Mouse (Mus musculus) ES-E14 (cell line): Measurements from ENCODE around the gene Nceh1. TPM values are rescaled to one million over a fixed set of nuclear protein-coding genes. Genes with fewer than 3 reads are reported as not detected.

ENCODE experiments used
- DNase-seq: peaks from one replicate; pipeline ENCODE4 v3.0.0-alpha.2; 2013; ENCODE audit warnings: low read depth, low spot score
- H3K27ac ChIP-seq: 2 replicates; pipeline ENCODE4 v1.5.1; 2012; ENCODE audit warnings: low read depth, mild to moderate bottlenecking, low read length, moderate library complexity, mixed read lengths; ENCODE audit not compliant: poor library complexity, insufficient read depth, severe bottlenecking
- H3K36me3 ChIP-seq: 2 replicates; pipeline ENCODE4 v1.6.1; 2012; ENCODE audit warnings: mild to moderate bottlenecking, low read length, moderate library complexity, mixed read lengths; ENCODE audit not compliant: control insufficient read depth, poor library complexity, insufficient read depth, severe bottlenecking
- H3K4me1 ChIP-seq, 2 experiments: fragments of 150-350 bp in 1 of 2; sonication (generic) in 1 of 2; 2 replicates each; pipeline ENCODE4 v1.6.1; 2012; ENCODE audit warnings: low read length in 2 of 2, mild to moderate bottlenecking in 1 of 2, mixed read lengths in 1 of 2; ENCODE audit not compliant: control insufficient read depth in 2 of 2, insufficient read depth in 2 of 2, poor library complexity in 1 of 2
- H3K4me3 ChIP-seq, 2 experiments: fragments of 150-350 bp in 1 of 2; sonication (generic) in 1 of 2; 2 replicates each; pipeline ENCODE4 v1.5.1; 2012; ENCODE audit warnings: low read length in 2 of 2, low read depth in 1 of 2, mild to moderate bottlenecking in 1 of 2, mixed read lengths in 1 of 2; ENCODE audit not compliant: insufficient read depth in 1 of 2, poor library complexity in 1 of 2, severe bottlenecking in 1 of 2
- H3K9ac ChIP-seq: 2 replicates; pipeline ENCODE4 v1.6.1; 2012; ENCODE audit warnings: low read depth, mild to moderate bottlenecking, low read length, mixed read lengths; ENCODE audit not compliant: poor library complexity, insufficient read depth, severe bottlenecking
- H3K9me3 ChIP-seq: fragments of 150-350 bp; sonication (generic); 2 replicates; pipeline ENCODE4 v1.6.1; 2012; ENCODE audit warnings: low read depth, mild to moderate bottlenecking, low read length; ENCODE audit not compliant: control insufficient read depth, insufficient read depth
- CHD2 ChIP-seq: IDR thresholded peaks from 2 replicates; pipeline ENCODE4 v1.6.1; 2014; ENCODE audit warnings: mild to moderate bottlenecking, low read depth, low read length, inconsistent platforms
- HCFC1 ChIP-seq: IDR thresholded peaks from 2 replicates; pipeline ENCODE4 v1.6.1; 2012; ENCODE audit warnings: low read length, inconsistent platforms, borderline replicate concordance; ENCODE audit not compliant: insufficient read depth
- MAFK ChIP-seq: IDR thresholded peaks from 2 replicates; pipeline ENCODE4 v1.6.1; 2014; ENCODE audit warnings: mild to moderate bottlenecking, low read depth, low read length, inconsistent platforms; ENCODE audit not compliant: insufficient read depth
- ZC3H11A ChIP-seq: IDR thresholded peaks from 2 replicates; pipeline ENCODE4 v1.6.1; 2012; ENCODE audit warnings: low read depth, mild to moderate bottlenecking, inconsistent platforms, low read length, borderline replicate concordance
- ZNF384 ChIP-seq: IDR thresholded peaks from 2 replicates; pipeline ENCODE4 v1.6.1; 2012; ENCODE audit warnings: low read depth, low read length, inconsistent platforms
- in situ Hi-C, 2 experiments: fragments of 600-800 bp; cut with MboI; formaldehyde crosslinking; loops; one replicate each; pipeline ENCODE4 v1.15.1; 2025; ENCODE audit warnings: low sequenced_read_pairs in 2 of 2, inconsistent platforms in 1 of 2; ENCODE audit not compliant: unreplicated experiment in 2 of 2
- total RNA-seq: library from RNA; depleted of rRNA; stranded (reverse); fragments of 300-350 nt; gene quantifications from 2 replicates; pipeline ENCODE4 v1.2.3, GENCODE M21; 2012; rRNA removed

The Nceh1 gene
- 17.3 and 27.5 TPM in 2 replicates for total RNA-seq

DNA sequence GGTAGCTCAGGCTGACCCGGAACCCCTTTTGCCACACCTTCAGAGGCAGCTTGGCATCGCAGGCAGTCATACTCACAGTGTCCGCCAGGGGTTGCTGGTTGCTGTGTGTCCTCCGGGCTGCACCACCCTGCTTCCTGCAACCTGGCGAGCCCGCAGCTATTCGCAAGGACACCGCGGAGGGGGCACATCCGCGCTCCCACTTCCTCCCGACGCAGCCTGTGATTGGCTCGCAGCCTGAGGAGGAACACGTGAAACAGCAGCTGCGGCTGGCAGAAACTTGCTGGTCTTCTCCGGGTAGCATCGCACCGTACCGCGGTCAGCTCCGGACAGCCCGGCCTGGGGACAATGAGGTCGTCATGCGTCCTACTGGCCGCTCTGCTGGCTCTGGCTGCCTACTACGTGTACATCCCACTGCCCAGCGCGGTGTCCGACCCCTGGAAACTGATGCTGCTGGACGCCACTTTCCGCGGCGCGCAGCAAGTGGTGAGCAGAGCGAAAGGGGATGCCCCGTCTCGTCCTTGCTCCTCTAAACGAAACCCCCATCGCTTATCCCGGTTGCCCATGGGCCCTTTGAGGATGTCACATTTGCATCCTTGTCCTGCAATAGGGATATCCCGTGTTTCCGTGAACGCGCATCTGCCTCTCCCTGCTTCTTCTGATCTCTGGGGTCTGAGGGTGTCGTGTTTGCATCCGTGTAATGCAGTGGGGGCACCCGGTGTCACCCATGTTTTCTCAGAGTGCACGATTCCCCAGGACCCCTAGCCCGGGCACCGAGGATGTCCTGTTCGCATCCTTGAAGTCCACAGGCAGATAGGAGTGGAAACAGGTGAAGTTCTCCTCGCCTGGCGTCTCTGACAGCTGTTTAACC, at the start of gene Nceh1:
Gene Nceh1, plus strand, starts transcription at position 233 of the 868 bp plus-strand sequence.
- Histone ChIP-seq H3K4me1 (no peaks in the 10 kb centered on the region), H3K9ac (peak within 1 kb of the TSS; percentile 78), H3K36me3 (no peaks in the 10 kb centered on the region), H3K4me3 (peak within 1 kb of the TSS; percentile 83 to 86), H3K27ac (no peak within 1 kb of the TSS), H3K9me3 (no peaks in the 10 kb centered on the region)
- in situ Hi-C loops, result no loop called here
- TF ChIP-seq ZNF384, result no peak
- peak; percentile 75; the same call in 1 of the 2 replicates for TF ChIP-seq ZC3H11A
- no peak for TF ChIP-seq MAFK
- no peak for TF ChIP-seq HCFC1
- DNase-seq, result peak; percentile 88

DNA sequence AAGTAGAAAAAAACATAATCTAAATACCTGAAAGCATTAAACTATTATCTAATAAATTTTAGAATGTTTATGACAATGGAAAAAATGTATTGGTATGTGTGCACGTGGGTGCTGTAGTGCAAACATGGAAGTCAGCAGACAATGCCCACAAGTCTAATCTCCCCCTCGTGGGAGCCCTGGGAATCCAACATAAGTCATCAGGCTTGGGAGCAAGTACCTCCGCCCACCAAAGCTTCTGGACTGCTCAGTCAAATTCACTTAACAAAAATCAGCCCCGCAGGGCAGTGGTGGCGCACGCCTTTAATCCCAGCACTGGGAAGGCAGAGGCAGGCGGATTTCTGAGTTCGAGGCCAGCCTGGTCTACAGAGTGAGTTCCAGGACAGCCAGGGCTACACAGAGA, 42.7 kb upstream of the Nceh1 start:
- H3K36me3 ChIP-seq, result peaks cover 44% of the 10 kb centered on the region
- TF ChIP-seq ZNF384 (no peak), CHD2 (no peak), HCFC1 (no peak), ZC3H11A (no peak), MAFK (no peak)
- H3K9ac ChIP-seq, result no peak overlapping the region
- peaks cover 3 to 7% of the 10 kb centered on the region in 2 experiments; a peak in 3 of 4 replicates for H3K4me1 ChIP-seq
- H3K27ac ChIP-seq, result no peak overlapping the region
- in situ Hi-C loops, result no loop called here
- no peak for DNase-seq
- H3K9me3 ChIP-seq, result no peaks in the 10 kb centered on the region
- H3K4me3 ChIP-seq, result no peak overlapping the region

DNA sequence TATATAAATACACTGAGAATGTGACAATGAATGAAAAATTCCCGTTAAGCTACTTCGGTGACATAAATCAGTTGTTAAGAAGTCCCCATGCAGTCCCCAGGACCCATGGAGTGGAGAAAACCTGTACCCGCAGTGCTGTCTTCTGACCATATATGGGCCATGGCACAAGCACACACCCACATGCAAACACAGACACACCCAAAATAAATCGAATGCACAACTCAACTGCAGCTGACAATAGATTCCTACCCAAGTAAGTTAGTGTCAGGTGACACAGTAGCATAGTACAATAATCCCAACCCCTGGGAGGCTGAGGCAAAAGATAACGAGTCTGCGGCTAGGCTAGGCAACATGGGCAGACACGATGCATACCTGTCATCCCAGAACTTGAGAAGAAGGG, 39.2 kb upstream of the Nceh1 start:
- in situ Hi-C loops, result no loop called here
- no peak for TF ChIP-seq HCFC1
- no peak for TF ChIP-seq CHD2
- TF ChIP-seq ZC3H11A, result no peak
- no peak for TF ChIP-seq MAFK
- no peak for TF ChIP-seq ZNF384
- Histone ChIP-seq H3K36me3 (peaks cover 32% of the 10 kb centered on the region), H3K9me3 (no peaks in the 10 kb centered on the region), H3K4me3 (no peak overlapping the region), H3K4me1 (peaks cover 3 to 7% of the 10 kb centered on the region in 2 experiments; a peak in 3 of 4 replicates), H3K27ac (no peak overlapping the region), H3K9ac (no peak overlapping the region)
- no peak for DNase-seq

DNA sequence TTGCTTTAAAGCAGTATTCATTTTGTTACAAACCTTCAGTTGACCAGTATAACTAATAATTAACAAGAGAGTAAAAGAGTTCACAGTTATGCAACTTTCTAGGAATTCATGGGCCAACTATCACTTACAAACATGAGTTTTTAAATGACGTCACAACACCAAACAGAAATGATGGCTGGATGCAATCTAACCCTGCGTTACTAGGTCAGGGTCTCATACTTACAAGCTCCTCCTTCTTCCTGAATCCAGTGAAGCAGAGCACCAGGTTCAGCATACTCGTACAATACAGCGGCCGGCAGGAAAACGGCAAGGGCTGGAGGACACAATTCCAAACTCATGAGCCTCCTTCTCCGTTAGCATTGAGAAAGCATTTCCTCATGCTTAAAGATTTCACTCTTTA, 37.0 kb upstream of the Nceh1 start:
- peaks cover 3 to 7% of the 10 kb centered on the region in 2 experiments; a peak in 3 of 4 replicates for H3K4me1 ChIP-seq
- H3K27ac ChIP-seq, result no peak overlapping the region
- no peaks in the 10 kb centered on the region for H3K9me3 ChIP-seq
- no peak overlapping the region for H3K9ac ChIP-seq
- DNase-seq, result no peak
- peaks cover 31% of the 10 kb centered on the region for H3K36me3 ChIP-seq
- in situ Hi-C loops, result no loop called here
- TF ChIP-seq ZNF384 (no peak), HCFC1 (no peak), ZC3H11A (no peak), MAFK (no peak), CHD2 (no peak)
- no peak overlapping the region for H3K4me3 ChIP-seq
